Mouse (Mus musculus) v-Abl transformed pro-B cells (cell line): ENCODE data around the gene Mcu.

Source experiments
- in situ Hi-C, 2 experiments: fragments of 400-800 bp; cut with MboI; formaldehyde crosslinking; loops; one replicate each; pipeline ENCODE4 v1.15.1; 2025; ENCODE audit not compliant: unreplicated experiment in 2 of 2

Gene Mcu

GRCm38 (mm10) chr10:59615411-59615810 lies 1.1 kb downstream of the Mcu start:
- in situ Hi-C loops: no loop called here

GRCm38 (mm10) chr10:59614141-59614540 lies 2.4 kb downstream of the Mcu start:
- in situ Hi-C loops: no loop called here

GRCm38 (mm10) chr10:59613276-59613675 lies 3.2 kb downstream of the Mcu start:
- in situ Hi-C loops: no loop called here

DNA sequence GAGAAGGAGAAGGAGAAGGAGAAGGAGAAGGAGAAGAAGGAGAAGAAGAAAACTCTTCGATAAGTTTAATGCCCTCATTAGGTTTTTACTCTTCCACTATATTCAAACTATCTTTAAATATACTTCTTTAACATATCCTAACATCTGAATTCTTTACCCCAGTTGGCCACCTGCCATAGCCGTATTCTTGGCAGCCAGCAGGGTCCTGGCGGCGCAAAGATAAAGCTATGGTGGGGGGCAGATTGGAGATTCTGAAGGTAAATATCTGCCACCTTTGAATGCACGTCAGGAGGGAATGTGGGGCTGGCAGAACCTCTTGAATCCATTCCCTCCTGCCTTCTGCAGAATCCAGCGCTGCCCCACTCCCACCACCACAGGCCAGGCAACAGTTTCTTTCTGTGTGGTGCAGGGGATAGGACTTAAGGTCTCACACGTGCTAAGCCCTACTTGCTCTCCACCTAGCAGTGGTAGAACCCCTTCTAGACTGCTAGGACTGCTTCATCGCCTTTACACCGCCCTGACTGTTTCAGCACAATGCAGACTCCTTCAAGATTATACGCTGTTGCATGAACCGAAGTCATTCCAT lies 11.5 kb downstream of the Mcu start:
- in situ Hi-C loops: no loop called here

DNA sequence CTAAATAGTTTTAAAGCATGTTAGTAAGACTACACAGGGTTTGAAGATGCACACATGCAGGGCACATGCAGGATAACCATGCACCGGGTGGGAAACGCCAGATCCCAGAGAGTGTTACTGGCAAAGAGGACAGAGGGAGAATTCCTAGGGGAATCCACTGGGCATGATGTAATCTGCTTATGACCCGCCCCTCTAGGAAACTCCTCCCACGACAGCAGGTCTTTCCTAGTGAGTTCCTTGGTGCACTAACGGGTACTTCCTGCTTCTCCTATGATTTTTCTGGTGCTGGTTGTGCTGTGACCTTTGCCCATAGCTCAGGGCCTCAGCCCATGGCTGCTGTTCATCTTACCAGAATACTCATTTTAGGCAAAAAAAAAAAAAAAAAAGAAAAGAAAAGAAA lies 12.6 kb downstream of the Mcu start:
- in situ Hi-C loops: no loop called here

DNA sequence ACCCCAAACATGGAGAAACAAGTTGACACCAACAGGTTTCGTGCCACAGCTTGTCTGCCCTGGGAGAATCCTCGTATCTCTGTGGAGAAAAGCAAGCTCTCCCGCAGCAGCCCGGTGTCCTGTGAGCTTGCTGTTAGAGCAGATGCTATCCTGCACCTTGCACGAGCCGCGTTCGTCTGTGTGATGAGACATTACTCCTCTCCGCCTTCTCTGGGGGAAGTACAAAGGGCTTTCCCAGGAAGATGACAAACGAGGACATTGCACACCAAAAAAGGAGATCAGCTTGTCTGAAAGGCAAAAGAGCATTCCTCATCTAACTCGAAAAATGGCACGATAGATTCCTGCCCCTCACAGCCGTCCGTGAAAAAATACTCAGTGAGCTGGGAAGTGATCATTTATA lies 13.6 kb downstream of the Mcu start:
- in situ Hi-C loops: no loop called here

- in situ Hi-C loops: no loop called here
Measured at GRCm38 (mm10) chr10:59602043-59602442, 14.4 kb downstream of the Mcu start.

- in situ Hi-C loops: no loop called here
Measured at GRCm38 (mm10) chr10:59600516-59600915, 16.0 kb downstream of the Mcu start.

DNA sequence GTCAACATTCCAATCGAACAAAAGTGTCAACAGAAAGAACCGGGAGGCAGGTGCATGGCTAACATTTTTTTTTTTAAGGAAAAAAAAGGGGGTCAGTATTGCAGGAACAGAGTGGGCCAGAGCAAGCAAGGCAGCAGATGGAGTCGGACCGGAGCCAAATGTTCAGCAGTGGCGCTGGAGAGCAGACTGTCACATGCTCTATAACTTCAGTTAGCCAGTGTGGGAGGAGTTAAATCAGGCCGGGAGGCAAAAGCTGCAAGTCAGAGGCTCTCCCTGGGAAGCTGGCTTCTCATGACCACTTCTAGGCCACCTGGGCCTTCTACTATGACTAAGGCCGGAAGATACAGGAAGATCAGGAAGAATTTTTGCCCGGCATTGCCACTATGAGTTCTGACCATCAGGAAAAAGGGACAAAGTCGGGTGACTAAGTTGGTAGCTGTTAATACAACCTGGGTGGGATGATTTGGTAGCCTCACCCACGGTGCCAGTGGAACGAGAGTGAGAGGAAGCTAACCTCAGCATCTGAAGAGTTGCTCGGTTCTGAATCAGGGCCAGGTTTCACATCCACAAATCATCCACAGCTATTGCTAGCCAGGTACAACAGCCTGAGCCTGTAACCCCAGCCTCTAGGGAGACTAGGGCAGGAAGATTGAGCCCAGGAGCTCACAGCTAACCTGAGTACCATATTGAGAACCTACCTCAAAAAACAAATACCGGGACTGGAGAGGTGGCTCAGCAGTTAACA lies 22.5 kb downstream of the Mcu start:
- in situ Hi-C loops: no loop called here

DNA sequence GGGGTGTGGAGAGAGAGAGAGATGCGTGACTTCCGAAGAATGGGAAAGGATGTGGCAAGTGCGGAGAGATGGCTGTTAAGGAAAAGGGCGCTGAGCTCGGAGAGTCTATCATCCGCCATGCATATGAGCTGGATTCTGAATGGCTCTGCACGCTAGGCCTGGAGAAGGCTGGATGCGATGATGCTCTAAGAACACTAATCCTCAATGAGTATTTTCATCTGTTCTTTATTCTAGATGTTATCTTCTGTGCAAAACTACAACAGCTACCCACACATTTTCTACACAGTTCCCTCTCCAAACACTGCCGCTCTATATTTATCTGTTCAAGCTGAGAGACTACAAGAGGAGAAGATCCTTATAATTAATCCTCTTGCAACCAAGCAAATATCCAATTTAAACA lies 25.9 kb downstream of the Mcu start:
- in situ Hi-C loops: no loop called here

DNA sequence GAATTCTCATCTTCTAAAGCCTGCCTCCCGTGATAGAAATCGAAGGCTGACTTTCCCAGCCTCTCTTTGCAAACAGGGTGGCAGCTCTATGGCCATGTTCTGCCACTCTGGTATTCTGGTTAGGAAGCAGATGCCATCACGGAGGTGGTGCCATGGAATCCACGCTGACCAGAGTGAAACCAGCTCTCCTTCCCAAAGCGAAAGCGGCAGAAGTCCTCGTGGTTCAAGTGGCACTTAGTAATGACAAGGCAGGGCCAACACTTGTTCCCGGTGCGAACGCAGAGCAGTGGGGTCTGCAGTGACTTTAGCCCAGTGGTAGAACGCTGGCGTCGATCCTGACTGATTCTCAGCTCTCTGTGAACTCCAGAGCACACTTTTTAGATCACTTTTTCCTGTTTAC lies 26.6 kb downstream of the Mcu start:
- in situ Hi-C loops: no loop called here

- in situ Hi-C loops: no loop called here
Measured at GRCm38 (mm10) chr10:59589420-59589819, 27.1 kb downstream of the Mcu start.

DNA sequence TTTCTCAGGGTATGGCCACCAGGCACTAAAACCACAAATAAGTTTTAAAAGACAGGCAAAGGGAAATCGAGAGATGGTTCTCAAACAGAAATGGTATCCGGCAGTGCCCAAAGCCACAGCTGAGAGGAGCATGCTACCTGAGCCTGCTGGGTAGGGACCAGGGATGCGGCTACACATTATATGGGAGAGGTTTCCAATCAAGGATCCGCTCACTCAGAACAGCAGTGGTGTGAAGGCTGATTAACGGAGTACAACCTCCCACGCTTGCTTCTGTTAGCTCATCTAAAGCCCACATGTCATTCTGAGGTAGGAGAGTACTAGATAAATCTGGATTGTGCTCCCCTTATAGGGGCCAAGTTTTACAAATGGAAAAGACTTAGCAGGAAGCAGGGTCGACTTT lies 28.4 kb downstream of the Mcu start:
- in situ Hi-C loops: no loop called here

DNA sequence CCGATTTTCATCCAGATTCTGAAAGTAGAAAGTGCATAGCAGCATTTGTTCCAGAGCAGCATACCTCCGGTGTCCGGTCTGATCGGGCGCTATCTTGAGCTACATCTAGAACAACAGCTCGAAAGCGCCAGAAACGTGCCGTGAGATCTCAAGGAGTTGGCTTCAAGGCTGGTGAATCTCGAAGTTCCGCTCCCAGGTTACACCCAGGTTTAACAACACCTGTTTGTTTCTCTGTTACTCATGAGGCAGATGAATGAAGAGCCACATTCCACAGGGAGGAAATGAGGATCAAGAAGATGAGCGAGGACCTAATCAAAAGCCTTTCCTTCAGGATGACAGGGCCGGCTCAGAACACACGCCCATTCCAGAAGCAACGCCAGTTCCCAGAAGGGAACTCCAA lies 29.7 kb downstream of the Mcu start:
- in situ Hi-C loops: no loop called here

DNA sequence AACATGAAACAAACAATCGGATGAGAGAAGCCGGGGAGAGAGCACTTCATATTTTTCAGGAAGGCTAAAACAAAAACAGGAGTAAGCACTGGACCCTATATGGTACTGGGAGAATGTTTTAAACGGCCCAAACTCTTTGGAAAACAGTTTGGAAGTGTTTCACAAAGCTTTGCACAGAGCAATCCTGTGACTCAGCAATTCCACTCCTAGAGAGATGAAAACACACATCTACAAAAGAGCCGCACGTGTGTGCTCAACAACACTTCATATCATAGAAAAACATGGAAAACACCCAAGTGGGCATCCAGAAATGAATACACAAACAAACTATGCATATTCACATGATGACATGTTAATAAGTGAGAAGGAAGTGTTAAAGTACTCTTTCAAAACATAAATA lies 30.9 kb downstream of the Mcu start:
- in situ Hi-C loops: no loop called here

DNA sequence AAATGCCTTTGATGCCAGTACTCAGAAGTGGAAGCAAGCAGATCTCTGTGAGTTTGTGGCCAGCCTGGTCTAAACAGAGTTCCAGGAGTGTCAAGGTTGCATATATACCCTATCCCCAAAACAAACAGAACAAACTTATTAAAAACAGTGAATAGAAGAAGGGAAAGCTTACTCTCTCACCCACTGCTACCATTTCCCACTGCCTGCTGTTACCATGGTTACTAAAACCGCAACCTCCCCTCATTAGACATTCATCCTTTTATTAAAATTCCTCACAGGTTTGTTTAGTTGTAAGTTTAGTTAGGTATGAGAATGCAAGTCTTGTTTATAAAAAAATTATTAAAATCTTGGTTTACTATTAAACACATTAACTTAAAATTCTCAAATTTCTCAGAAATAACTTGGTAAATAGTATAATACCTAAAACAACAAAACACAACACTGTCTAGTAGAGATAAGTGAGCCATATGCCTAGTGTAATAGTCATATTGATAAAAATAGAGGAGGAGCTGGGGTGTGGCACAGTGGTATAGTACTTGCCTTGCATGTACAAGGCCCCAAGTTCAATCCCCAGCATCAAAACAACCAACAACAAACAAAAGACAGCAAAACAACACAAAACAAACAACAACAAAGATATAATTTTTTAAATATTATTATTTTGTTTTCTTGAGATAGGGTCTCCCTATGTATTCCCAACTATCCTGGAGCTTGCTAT lies 34.5 kb downstream of the Mcu start:
- in situ Hi-C loops: no loop called here

GRCm38 (mm10) chr10:59580593-59581149 lies 35.8 kb downstream of the Mcu start:
- in situ Hi-C loops: no loop called here

DNA sequence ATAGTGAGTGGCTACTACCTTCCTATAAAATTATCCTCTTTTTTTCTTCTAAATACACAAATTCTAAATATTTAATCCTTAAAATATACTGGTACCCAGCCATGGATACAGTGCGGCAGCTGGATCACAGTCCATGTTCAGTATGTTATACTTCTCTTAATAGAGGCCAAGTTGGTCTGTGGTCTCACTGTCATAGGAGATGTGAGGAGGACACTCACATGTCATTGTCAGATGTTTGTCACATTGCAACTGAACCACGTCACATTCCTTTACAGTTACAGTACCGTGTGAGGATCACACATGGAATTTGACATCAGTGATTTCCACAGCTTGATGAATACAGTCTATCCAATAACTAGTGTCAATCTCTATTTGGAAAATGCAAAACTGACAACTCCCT lies 36.8 kb downstream of the Mcu start:
- in situ Hi-C loops: no loop called here

- in situ Hi-C loops: no loop called here
Measured at GRCm38 (mm10) chr10:59577871-59578801, 38.4 kb downstream of the Mcu start.

GRCm38 (mm10) chr10:59576305-59576704 lies 40.2 kb downstream of the Mcu start:
- in situ Hi-C loops: no loop called here

DNA sequence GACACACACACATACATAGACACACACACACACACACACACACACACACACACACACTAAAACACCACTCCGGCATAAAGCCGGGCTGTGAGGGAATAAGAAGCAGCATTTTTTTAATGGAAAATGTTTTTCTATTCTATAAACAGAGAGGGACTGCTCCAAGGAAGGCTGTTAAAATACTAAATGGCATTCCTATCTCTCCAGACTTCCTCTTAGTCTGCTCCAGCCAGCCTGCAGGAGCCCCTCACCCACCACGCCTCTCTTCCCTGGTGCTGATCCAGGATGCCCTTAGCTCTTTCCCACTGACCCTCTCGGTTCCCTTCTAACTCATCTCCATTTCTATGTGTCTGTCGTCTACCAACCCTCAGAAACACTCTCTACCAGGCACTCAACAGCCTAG lies 44.5 kb downstream of the Mcu start:
- in situ Hi-C loops: no loop called here
